Mouse (Mus musculus): ENCODE data around the gene Olfr1106. TPM values are rescaled to one million over a fixed set of nuclear protein-coding genes. Genes with fewer than 3 reads are reported as not detected.

Olfr1106 gene
- not detected in 2 replicates for total RNA-seq (2015)
- not detected in 2 replicates for total RNA-seq (2017)

- ATAC-seq (replicated peaks; ENCODE audit: poor library complexity): no peak
These were observed at the start of gene Olfr1106 for GRCm38 (mm10) chr2:87052173-87052572. Gene Olfr1106, minus strand, starts transcription at chr2:87052273.

- ATAC-seq (replicated peaks; ENCODE audit: poor library complexity): no peak
These were observed 43.8 kb upstream of the Olfr1106 start, which contains the start of gene Olfr1109 for GRCm38 (mm10) chr2:87095908-87096307. Gene Olfr1109, minus strand, starts transcription at chr2:87096008.

GRCm38 (mm10) chr2:87075717-87076116 lies 23.6 kb upstream of the Olfr1106 start, which contains the start of gene Olfr1107:
Gene Olfr1107, minus strand, starts transcription at chr2:87075817.
- ATAC-seq (replicated peaks; ENCODE audit: poor library complexity): no peak

GRCm38 (mm10) chr2:87036431-87036830 lies 15.6 kb downstream of the Olfr1106 start, which contains the start of gene Olfr1105:
Gene Olfr1105, minus strand, starts transcription at chr2:87036531.
- ATAC-seq (replicated peaks; ENCODE audit: poor library complexity): no peak

GRCm38 (mm10) chr2:87026980-87027379 lies 25.1 kb downstream of the Olfr1106 start, which contains the start of gene Olfr1104:
Gene Olfr1104, minus strand, starts transcription at chr2:87027080.
- no peak for ATAC-seq (replicated peaks; ENCODE audit: poor library complexity)

- no peak for ATAC-seq (replicated peaks; ENCODE audit: poor library complexity)
These were observed 54.0 kb downstream of the Olfr1106 start, which contains the start of gene Olfr1102 for GRCm38 (mm10) chr2:86998098-86998497. Gene Olfr1102, plus strand, starts transcription at chr2:86998398.

Other genes starting within 250 kb of the Olfr1106 start
- not detected in 2 replicates for gene Olfr141, start 242.3 kb downstream of the Olfr1106 start, total RNA-seq (2015)
- not detected in 2 replicates for gene Olfr141, start 242.3 kb downstream of the Olfr1106 start, total RNA-seq (2017)
- gene Olfr1094, start 227.6 kb downstream of the Olfr1106 start, total RNA-seq (2015): not detected in 2 replicates
- not detected in 2 replicates for gene Olfr1094, start 227.6 kb downstream of the Olfr1106 start, total RNA-seq (2017)
- gene Olfr1095, start 200.6 kb downstream of the Olfr1106 start, total RNA-seq (2015): not detected in 2 replicates
- not detected in 2 replicates for gene Olfr1095, start 200.6 kb downstream of the Olfr1106 start, total RNA-seq (2017)
- gene Gm13723, start 177.5 kb downstream of the Olfr1106 start, total RNA-seq (2015): not detected in 2 replicates
- not detected in 2 replicates for gene Gm13723, start 177.5 kb downstream of the Olfr1106 start, total RNA-seq (2017)
- gene Olfr1097, start 160.1 kb downstream of the Olfr1106 start, total RNA-seq (2015): not detected in 2 replicates
- not detected in 2 replicates for gene Olfr1097, start 160.1 kb downstream of the Olfr1106 start, total RNA-seq (2017)
- not detected in 2 replicates for gene Olfr1098, start 127.7 kb downstream of the Olfr1106 start, total RNA-seq (2015)
- gene Olfr1098, start 127.7 kb downstream of the Olfr1106 start, total RNA-seq (2017): not detected in 2 replicates
- gene Olfr1099, start 91.6 kb downstream of the Olfr1106 start, total RNA-seq (2015): not detected in 2 replicates
- gene Olfr1099, start 91.6 kb downstream of the Olfr1106 start, total RNA-seq (2017): not detected in 2 replicates
- gene Olfr1100, start 72.3 kb downstream of the Olfr1106 start, total RNA-seq (2015): not detected in 2 replicates
- gene Olfr1100, start 72.3 kb downstream of the Olfr1106 start, total RNA-seq (2017): not detected in 2 replicates
- gene Olfr1101, start 61.1 kb downstream of the Olfr1106 start, total RNA-seq (2015): not detected in 2 replicates
- not detected in 2 replicates for gene Olfr1101, start 61.1 kb downstream of the Olfr1106 start, total RNA-seq (2017)
- gene Olfr1102, start 53.9 kb downstream of the Olfr1106 start, total RNA-seq (2015): not detected in 2 replicates
- not detected in 2 replicates for gene Olfr1102, start 53.9 kb downstream of the Olfr1106 start, total RNA-seq (2017)
- gene Olfr1104, start 25.2 kb downstream of the Olfr1106 start, total RNA-seq (2015): not detected in 2 replicates
- gene Olfr1104, start 25.2 kb downstream of the Olfr1106 start, total RNA-seq (2017): not detected in 2 replicates
- not detected in 2 replicates for gene Olfr1105, start 15.7 kb downstream of the Olfr1106 start, total RNA-seq (2015)
- gene Olfr1105, start 15.7 kb downstream of the Olfr1106 start, total RNA-seq (2017): not detected in 2 replicates
- not detected in 2 replicates for gene Olfr1107, start 23.5 kb upstream of the Olfr1106 start, total RNA-seq (2015)
- not detected in 2 replicates for gene Olfr1107, start 23.5 kb upstream of the Olfr1106 start, total RNA-seq (2017)
- not detected in 2 replicates for gene Olfr1109, start 43.7 kb upstream of the Olfr1106 start, total RNA-seq (2015)
- gene Olfr1109, start 43.7 kb upstream of the Olfr1106 start, total RNA-seq (2017): not detected in 2 replicates
- gene Olfr259, start 62.3 kb upstream of the Olfr1106 start, total RNA-seq (2015): not detected in 2 replicates
- gene Olfr259, start 62.3 kb upstream of the Olfr1106 start, total RNA-seq (2017): not detected in 2 replicates
- gene Olfr1110, start 88.0 kb upstream of the Olfr1106 start, total RNA-seq (2015): not detected in 2 replicates
- gene Olfr1110, start 88.0 kb upstream of the Olfr1106 start, total RNA-seq (2017): not detected in 2 replicates
- gene Olfr1111, start 100.4 kb upstream of the Olfr1106 start, total RNA-seq (2015): not detected in 2 replicates
- not detected in 2 replicates for gene Olfr1111, start 100.4 kb upstream of the Olfr1106 start, total RNA-seq (2017)
- not detected in 2 replicates for gene Olfr1112, start 135.5 kb upstream of the Olfr1106 start, total RNA-seq (2015)
- not detected in 2 replicates for gene Olfr1112, start 135.5 kb upstream of the Olfr1106 start, total RNA-seq (2017)
- not detected in 2 replicates for gene Olfr1113, start 156.7 kb upstream of the Olfr1106 start, total RNA-seq (2015)
- not detected in 2 replicates for gene Olfr1113, start 156.7 kb upstream of the Olfr1106 start, total RNA-seq (2017)
- not detected in 2 replicates for gene Olfr1115, start 195.7 kb upstream of the Olfr1106 start, total RNA-seq (2015)
- gene Olfr1115, start 195.7 kb upstream of the Olfr1106 start, total RNA-seq (2017): not detected in 2 replicates
- gene Olfr1116, start 215.3 kb upstream of the Olfr1106 start, total RNA-seq (2015): not detected in 2 replicates
- gene Olfr1116, start 215.3 kb upstream of the Olfr1106 start, total RNA-seq (2017): not detected in 2 replicates